Mouse (Mus musculus) left cerebral cortex, adult 11 months (tissue): ENCODE measurements around the gene Camsap3.

ENCODE experiments used
- DNase-seq: peaks from one replicate; pipeline ENCODE4 v3.0.0; 2022; ENCODE audit warnings: low spot score

Camsap3 gene

DNA sequence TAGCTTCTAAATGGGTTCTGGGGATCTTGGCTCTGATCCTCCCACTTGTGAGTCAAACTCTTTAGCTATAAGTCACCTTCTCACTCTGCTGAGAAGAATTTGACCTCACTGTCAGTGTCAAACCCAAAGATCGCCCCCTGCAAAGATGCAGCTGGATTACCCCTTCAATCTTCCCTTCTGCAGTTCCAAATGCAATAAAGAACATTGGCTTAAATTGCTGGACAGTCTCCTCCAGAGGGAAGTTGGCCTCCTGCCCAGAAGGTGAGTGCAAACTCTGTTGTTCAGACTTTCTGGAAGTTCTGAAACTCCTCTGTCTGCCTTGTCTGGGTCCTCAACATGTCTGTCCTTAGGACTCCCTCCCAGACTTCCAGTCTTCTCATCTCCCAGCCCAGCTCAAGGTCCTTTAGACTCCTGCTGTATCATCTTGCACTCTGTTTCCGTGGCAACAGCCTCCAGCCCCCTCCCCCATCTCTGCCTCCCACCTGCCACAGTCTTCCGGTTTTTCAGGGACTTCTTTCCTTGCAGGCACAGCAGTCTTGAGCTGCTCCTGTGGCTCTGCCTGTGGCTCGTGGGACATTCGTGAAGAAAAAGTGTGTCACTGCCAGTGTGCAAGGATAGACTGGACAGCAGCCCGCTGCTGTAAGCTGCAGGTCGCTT, 69.8 kb downstream of the Camsap3 start:
- no peak for DNase-seq
